Mouse (Mus musculus) testis, adult 2 months (tissue): ENCODE measurements around the gene Denr.

Experiments
- CTCF ChIP-seq: fragments of 200-500 bp; IDR thresholded peaks from 2 replicates; pipeline ENCODE4 v1.5.1; 2012; ENCODE audit warnings: low read depth, mild to moderate bottlenecking, inconsistent platforms, low read length, moderate library complexity; ENCODE audit not compliant: control insufficient read depth, insufficient read depth, insufficient replicate concordance
- POLR2A ChIP-seq: fragments of 200-500 bp; IDR thresholded peaks from 2 replicates; pipeline ENCODE4 v1.6.1; 2012; ENCODE audit warnings: low read depth, mild to moderate bottlenecking, inconsistent platforms, low read length, moderate library complexity; ENCODE audit not compliant: control insufficient read depth

- no peak for TF ChIP-seq POLR2A
- no peak for TF ChIP-seq CTCF
Observed at GRCm38 (mm10) chr5:123973299-123974178, 66.6 kb downstream of the Denr start, which contains the start of gene Hip1r.
